Mouse (Mus musculus): ENCODE data around the gene Tmem115. TPM values are rescaled to one million over a fixed set of nuclear protein-coding genes. Genes with fewer than 3 reads are reported as not detected.
"Not testable (repeated sequence)": the region's sequence is repeated elsewhere in the genome, so short reads cannot be mapped to it uniquely, and the experiment has no call there.

The Tmem115 gene
- polyA plus RNA-seq, 1 experiment: 29.7 TPM

DNA sequence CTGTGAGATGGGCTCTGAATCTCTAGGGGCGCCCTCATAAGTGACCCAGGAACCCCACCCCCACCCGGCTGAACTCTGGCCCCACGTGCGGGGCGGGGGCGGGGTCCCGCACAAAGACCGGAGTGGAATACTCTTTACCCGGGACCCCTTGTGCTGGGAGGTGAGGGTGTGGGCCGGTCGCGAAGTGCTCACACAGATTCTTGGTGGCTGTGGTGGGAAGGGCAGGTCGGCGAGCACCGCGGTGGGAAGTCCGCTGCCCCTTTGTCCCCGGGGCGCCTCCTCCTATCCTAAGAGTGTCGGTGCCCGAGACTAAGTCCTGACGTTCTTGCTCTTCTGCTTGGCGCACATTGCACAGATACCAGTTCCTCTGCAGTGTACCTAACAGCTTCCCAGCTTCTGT, 35.5 kb downstream of the Tmem115 start:
- no peak for DNase-seq (ENCODE audit: extremely low spot score in 1 of 2, low spot score in 1 of 2)

DNA sequence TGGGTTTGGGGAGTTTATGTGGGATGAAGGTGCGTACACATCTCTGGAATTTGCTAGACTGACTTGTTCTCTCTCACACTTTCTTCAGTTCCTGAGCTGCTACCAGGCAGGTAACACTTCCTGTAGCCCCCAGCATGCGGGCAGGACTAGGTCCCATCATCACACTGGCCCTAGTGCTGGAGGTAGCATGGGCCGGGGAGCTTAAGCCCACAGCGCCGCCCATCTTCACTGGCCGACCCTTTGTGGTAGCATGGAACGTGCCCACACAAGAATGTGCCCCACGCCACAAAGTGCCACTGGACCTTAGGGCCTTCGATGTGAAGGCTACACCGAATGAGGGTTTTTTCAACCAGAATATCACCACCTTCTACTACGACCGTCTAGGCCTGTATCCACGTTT, 36.3 kb downstream of the Tmem115 start:
- no peak for DNase-seq (ENCODE audit: extremely low spot score in 1 of 2, low spot score in 1 of 2)

DNA sequence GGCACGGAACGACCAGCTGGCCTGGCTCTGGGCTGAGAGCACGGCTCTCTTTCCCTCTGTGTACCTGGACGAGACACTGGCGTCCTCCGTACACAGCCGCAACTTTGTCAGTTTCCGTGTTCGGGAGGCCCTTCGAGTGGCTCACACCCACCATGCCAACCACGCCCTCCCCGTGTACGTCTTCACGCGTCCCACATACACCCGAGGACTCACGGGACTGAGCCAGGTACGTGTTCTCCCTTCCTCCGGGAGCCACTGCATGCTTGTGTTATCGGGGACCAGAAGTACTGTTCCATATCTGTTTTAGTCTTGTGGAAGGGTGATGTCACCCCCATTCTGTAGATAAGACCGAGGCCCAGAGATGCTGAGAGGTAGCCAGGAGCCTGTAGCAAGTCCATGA, 37.1 kb downstream of the Tmem115 start:
- DNase-seq (ENCODE audit: extremely low spot score in 1 of 2, low spot score in 1 of 2): no peak

DNA sequence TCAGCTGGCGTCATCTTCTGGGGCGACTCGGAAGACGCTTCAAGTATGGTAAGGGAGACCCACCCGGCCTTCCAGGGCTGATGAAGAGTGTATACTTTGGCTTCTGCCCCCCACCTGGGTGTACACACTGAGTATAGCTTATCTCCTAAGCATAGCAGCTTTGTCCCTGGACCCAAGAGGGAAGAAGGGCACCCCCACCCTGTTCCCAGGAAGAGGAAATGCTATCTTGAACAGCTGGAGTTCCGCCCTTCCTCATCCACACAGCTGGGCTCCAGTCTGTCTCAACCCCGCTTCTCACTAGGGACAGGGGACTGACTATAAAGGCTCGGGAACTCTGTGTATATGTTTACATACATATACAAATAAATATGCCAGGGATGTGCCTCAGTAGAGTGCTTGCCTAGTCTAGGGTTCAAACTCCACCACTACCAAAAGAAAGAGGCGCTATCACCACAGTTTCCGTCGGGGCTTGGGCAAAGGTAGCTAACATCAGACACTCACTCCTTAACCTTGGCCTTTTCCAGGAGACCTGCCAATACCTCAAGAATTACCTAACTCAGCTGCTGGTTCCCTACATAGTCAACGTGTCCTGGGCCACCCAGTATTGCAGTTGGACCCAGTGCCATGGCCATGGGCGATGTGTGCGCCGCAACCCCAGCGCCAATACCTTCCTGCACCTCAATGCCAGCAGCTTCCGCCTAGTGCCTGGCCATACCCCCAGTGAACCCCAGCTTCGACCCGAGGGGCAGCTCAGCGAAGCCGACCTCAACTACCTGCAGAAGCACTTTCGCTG, 38.0 kb downstream of the Tmem115 start:
- no peak for DNase-seq (ENCODE audit: extremely low spot score in 1 of 2, low spot score in 1 of 2)

DNA sequence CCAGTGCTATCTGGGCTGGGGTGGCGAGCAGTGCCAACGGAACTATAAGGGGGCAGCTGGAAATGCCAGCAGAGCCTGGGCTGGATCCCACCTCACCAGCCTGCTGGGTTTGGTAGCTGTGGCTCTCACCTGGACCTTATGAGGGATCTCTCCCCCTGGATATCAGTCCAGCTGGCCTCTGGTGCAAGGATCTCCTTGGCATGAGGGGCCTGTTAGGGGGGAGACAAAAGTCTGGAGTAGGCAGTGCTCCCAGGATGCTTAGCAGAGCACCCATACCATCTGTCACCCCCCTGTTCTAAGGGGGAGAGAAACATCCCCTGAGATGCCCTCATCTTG, 38.5 kb downstream of the Tmem115 start:
- DNase-seq (ENCODE audit: extremely low spot score in 1 of 2, low spot score in 1 of 2): no peak

DNA sequence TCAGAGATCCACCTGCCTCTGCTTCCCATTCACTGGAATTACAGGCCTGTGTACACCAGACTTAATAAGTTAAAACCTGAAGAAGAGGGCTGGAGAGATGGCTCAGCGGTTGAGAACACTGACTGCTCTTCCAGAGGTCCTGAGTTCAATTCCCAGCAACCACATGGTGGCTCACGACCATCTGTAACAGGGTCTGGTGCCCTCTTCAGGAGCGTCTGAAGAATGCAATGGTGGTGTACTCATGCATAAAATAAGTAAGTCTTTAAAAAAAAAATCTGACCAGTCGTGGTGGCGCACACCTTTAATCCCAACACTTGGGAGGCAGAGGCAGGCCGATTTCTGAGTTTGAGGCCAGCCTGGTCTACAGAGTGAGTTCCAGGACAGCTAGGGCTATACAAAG, 40.0 kb downstream of the Tmem115 start:
- not testable (repeated sequence) for DNase-seq (ENCODE audit: extremely low spot score in 1 of 2, low spot score in 1 of 2)

DNA sequence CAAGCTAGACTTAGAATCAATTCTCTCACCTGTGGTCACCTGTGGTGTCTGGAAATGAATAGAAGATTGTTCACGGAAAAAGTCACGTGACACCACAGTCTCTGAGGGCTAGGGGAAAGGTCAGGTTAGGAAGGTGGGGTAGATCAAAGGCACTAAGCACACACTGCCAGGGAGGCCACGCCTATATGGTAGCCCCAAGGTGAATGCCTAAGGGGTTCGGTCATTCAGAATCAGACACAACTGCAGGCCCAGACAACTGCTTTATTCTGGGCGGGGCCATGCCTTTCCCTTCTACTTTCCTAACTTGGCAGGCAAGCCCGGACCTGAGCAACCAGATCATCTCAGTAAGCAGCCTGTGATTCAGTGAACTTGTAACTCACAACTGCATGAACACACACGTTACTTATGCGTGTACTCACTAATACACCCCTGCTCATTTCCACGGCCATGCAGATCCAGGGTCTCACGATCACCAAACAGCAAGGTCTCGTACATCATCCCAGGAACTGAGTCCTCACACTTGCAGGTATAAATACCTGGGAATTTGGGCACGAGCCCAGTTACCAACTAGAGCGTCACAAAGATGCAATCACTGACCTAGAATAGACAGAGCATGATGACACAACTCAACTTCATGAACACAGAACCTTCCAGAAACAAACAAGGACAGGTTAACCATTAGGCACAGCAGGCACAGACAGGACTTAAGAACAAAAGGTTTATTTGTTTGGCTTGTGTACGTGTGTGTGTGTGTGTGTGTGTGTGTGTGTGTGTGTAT, 42.0 kb downstream of the Tmem115 start:
- DNase-seq (ENCODE audit: extremely low spot score in 1 of 2, low spot score in 1 of 2): no peak

DNA sequence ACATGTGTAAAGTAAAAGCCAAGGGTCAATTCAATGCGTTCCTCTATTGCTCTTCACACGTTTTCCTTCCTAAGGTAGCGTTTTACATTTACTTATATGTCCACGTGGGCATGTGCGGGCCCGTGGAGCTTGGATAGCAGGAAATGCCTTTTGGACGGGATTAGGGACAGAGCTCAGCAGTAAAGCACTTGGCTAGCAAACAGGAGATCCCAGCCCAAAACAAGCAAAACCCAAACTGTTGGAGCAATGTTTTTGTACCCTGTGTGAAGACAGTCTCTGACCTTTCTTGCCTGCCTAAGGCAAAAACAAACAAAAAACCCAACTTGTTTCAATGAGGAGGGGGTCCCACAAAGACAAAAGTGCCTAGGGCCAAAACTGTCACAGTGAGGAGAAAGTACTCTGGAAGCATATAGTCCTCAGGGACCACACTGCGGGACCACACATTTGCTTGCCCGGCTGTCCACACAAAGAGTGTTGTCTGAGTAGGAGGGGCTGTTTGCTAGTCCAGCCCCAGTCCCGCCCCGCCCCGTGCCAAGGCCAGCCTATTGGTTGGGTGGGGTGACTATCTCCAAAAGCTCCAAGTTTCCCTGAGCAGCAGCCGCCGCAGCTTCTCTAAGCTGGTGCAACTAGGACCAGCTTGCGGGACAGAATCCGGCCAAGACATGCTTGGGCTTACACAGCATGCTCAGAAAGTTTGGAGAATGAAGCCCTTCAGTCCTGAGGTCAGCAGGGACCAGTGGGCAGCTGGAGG, 42.8 kb downstream of the Tmem115 start, which contains the start of gene Hyal1:
Gene Hyal1 (plus strand): TSS at position 571 of the 751 bp plus-strand sequence.
- peak in 1 of 2 experiments; percentile 44 for DNase-seq (ENCODE audit: extremely low spot score in 1 of 2, low spot score in 1 of 2)

DNA sequence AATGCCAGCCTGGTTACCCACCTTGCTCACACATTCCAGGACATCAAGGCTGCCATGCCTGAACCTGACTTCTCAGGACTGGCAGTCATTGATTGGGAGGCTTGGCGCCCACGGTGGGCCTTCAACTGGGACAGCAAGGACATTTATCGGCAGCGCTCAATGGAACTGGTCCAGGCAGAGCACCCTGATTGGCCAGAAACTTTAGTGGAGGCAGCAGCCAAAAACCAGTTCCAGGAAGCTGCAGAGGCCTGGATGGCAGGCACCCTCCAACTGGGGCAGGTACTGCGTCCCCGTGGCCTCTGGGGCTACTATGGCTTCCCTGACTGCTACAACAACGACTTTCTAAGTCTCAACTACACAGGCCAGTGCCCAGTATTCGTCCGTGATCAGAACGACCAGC, 44.1 kb downstream of the Tmem115 start:
- no peak for DNase-seq (ENCODE audit: extremely low spot score in 1 of 2, low spot score in 1 of 2)

DNA sequence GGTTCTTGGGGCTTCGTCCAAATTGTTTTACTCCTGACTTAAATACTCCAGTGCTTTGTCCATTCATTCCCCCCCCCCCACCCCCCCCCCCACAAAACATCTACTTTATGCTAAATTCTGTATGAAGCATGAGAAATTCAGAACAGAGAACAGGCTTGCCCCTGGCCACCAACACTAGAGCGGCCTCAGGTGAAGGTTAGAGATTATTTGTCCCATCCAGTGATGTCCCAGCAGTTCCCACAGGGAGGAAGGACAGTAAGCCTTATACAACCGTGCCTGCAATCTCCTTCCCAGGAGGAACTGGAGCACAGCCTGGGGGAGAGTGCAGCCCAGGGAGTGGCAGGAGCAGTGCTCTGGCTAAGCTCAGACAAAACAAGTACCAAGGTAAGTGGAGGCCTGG, 44.8 kb downstream of the Tmem115 start, which contains the start of gene Naa80:
Gene Naa80 (plus strand): TSS at position 301 of the 400 bp plus-strand sequence.
- DNase-seq (ENCODE audit: extremely low spot score in 1 of 2, low spot score in 1 of 2): no peak

DNA sequence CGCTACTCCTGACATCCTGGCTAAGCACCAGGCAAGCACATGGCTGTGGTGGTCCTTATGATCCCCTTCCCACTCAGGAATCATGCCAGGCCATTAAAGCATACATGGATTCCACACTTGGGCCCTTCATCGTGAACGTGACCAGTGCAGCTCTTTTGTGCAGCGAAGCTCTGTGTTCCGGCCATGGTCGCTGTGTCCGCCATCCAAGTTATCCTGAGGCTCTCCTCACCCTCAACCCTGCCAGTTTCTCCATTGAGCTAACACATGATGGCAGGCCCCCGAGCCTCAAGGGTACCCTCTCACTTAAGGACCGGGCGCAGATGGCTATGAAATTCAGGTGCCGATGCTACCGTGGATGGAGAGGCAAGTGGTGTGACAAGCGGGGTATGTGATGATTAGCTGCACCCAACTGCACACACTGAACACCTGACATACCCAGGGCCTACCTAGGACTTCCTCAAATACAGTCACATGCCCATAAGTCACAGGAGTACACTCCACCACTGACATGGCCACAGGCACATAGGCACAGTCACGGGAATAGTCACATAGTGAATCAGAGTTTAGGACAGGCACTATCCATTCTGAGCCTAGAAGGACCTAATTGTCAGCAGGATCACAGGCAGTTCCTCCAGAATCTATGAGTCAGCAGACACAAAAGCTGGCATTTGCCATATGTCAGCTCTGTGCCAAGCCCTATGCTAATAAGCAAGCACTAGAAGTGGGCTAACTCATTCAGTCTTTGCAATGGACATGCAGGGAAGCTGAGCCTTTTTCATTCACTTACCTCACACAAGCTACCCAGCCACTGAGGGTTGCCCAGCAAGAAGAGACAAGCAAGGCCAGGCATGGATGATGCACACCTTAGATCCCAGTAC, 45.5 kb downstream of the Tmem115 start:
- DNase-seq (ENCODE audit: extremely low spot score in 1 of 2, low spot score in 1 of 2): no peak

DNA sequence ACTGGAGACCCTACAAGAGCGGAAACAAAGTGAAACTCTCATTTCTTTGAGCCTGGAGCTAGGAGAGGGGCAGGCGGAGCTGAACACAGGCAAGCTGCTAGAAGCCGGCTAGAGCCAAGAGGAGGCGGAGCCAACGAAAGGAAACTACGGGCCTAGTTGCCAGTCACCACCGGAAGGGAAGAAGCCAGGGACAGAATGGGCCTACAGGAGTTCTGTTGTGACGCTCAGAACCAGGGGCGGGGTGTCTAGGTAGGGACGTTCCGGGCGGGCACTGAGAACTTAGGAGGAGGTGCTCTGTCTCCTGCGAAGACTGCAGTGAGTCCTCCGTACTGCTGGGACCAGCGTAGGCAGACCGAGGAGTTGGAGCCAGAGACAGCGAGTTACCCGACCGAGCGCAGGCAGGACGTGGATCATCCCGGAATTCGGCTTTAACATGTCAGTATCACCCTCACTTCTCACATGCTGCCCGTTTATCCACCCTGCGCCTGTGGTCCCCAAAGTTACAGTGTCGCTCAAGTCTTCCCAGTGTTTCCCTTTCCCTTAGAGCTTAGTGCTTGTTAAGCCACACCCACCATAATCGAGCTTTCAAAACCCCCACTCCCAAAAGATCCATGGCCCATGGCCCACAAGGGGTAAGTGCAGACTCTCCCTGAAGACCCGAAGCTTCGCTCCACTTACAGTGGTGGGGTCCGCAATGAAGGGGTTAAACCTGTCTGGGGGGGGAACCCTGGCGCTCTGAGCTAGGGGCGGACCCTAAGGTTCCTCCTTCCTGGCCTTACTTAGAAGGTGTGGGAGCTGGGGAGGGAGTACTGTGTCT, 47.0 kb downstream of the Tmem115 start, which contains the start of gene Hyal3:
Gene Hyal3 (plus strand): TSS at position 318 of the 817 bp plus-strand sequence.
- DNase-seq (ENCODE audit: extremely low spot score in 1 of 2, low spot score in 1 of 2): peak; percentile 83 to 93

DNA sequence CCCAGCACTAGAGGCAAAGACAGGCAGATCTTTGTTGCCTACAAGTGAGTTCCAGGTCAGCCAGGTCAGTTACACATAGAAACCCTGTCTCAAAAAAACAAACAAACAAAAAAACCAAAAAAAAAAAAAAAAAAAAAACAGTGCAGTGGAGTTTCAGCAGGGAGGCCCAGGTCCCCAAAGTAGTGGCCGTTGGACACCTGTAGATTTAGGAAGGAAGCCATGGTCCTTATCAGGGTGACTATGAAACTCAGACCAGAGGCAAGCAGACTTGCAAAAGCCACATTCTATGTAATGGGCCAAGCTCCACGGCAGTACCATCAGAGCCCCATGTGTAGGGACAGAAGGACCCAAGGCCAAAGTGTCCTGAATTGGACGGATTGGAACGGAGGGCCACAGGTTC, 47.8 kb downstream of the Tmem115 start:
- no peak for DNase-seq (ENCODE audit: extremely low spot score in 1 of 2, low spot score in 1 of 2)

DNA sequence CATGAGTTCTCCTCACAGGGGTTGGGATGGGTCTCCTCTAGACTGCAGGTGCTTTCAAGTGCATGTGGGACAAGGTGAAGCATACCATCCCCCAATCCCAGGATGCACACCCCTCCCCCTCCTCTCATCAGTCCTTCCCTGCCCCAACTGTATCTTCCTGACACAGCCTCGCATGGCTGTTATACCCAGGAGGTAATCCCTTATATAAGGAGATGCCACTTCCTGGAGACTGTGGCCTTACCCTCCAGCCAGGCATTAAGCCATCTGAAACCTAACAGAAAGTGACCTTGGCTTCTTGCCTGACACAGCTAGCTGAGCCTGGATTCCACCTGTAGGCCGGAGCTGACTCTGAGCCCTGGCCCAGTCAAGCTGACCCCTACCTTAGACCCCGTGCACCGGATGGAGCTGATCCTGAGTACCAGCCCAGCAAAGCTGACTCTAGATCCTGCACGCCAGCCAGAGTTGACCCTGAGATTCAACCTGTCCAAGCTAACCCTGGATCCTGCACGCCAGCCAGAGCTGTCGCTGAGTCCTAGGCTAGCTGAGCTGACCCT, 48.8 kb downstream of the Tmem115 start:
- no peak for DNase-seq (ENCODE audit: extremely low spot score in 1 of 2, low spot score in 1 of 2)

DNA sequence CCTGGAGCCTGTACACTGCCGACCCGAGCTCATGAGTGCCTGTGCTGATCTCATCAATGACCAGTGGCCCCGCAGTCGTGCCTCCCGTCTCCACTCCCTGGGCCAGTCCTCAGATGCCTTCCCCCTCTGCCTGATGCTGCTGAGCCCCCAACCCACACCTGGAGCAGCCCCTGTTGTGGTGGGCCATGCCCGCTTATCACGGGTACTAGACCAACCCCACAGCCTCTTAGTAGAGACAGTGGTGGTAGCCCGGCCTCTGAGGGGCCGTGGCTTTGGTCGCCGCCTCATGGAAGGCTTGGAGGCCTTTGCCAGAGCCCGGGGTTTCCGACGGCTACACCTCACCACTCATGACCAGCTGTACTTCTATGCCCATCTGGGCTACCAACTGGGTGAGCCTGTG, 49.4 kb downstream of the Tmem115 start:
- no peak for DNase-seq (ENCODE audit: extremely low spot score in 1 of 2, low spot score in 1 of 2)

DNA sequence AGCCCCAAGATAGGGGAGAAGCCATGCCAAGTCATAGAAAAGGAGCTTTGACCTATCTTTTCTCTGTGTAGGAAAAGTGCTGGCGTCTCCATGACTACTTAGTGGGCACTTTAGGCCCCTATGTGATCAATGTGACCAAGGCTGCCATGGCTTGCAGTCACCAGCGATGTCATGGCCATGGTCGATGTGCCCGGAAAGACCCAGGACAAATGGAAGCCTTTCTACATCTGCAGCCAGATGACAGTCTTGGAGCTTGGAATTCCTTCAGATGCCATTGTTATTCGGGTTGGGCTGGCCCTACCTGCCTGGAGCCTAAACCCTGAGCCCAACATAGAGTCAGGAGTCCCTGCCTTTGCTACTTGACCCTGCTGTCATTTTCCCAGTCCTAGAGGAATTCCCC, 52.8 kb downstream of the Tmem115 start:
- DNase-seq (ENCODE audit: extremely low spot score in 1 of 2, low spot score in 1 of 2): no peak

DNA sequence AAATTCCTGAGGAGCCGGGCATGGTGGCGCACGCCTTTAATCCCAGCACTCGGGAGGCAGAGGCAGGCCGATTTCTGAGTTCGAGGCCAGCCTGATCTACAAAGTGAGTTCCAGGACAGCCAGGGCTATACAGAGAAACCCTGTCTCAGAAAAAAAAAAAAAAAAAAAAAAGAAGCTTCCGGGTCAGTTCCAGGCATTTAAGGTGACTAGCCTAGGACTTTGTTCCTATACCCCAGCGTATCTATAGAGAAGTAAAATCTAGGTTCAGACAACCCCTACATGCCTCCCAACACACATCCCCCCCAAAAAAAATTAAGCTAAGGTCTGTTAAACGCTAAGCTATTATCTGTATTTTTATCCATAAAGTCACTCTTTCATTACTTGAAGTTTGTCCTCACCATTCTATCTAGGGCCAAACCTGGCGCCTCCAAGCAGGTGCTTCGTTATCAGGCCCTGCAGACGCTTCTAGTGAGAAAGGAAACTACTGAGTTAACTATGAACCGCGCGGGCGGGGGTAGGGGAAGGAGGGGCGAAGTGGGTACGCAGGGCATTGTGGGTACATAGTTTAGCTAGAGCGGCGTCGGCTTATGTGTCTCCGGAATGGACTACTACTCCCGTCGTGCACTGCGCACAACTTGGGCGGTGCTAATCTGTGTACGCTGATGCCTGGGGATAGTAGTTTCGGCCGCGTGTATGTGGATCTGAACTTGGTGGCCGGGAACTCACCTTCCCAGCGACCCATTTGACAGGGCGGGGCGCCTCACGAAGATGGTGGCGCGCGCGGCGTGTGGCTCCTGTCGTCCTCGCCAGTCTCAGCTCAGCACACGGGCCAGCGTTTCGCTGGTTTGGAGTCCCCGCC, 53.5 kb downstream of the Tmem115 start, which contains the start of gene Ifrd2:
Gene Ifrd2 (plus strand): TSS at position 669 of the 859 bp plus-strand sequence.
- DNase-seq (ENCODE audit: extremely low spot score in 1 of 2, low spot score in 1 of 2): peak; percentile 99
